Mouse (Mus musculus) bone marrow macrophage, adult 2 months (primary cell): ENCODE measurements around the gene Spats1.

Experiments used
- CTCF ChIP-seq: IDR thresholded peaks from 2 replicates; pipeline ENCODE4 v1.5.1; 2012; ENCODE audit warnings: low read depth, mild to moderate bottlenecking, low read length, moderate library complexity
- POLR2A ChIP-seq: IDR thresholded peaks from 2 replicates; pipeline ENCODE4 v1.6.1; 2012; ENCODE audit warnings: mild to moderate bottlenecking, low read depth, low read length, borderline replicate concordance

DNA sequence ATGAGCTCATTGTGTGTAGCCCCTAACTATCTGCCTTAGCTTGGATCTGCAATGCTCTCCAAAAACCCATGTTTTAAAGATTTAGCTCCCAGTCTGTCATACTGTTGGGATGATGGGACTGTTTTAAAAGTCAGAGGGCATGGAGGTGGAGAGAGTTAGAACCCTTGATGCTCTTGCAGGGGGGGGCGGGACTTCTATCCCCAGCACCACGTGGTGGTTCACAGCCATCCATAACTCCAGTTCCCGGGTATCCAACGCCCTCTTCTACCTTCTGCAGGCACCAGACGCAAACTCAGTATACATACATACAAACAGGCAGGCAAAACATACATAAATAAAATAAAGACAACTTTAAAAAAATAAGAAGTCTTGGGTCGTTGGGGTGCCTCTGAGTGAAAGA, 1.5 kb downstream of the Spats1 start:
- TF ChIP-seq CTCF (no peak), POLR2A (no peak)
